ENCODE assay signal across 10 mouse cellular contexts in genomic region chr12:109085674-109086073, GRCm38 (mm10). TPM values are rescaled to one million over a fixed set of nuclear protein-coding genes. Genes with fewer than 3 reads are reported as not detected.
DNase-seq lines count a peak whose midpoint lies in the region; ATAC-seq and TF ChIP-seq lines count a peak whose summit lies in the region.
"Had no signal": no experiment of that assay in that cellular context is flagged by ENCODE, and none has a peak within 500 bp of the region (broad histone marks: within the 10 kb centered on the region; RNA-seq: fewer than 3 reads in every experiment).

No protein-coding gene starts in this region.

- no peak overlapping the region for H3K4me3 ChIP-seq in forebrain, embryonic 15.5 days
- no peak overlapping the region for H3K4me3 ChIP-seq in stomach, postnatal 0 days (ENCODE audit: low read depth, low read length)
- H3K4me3 ChIP-seq: embryonic facial prominence, embryonic 13.5 days; heart, embryonic 15.5 days had no signal

- no peak overlapping the region for H3K9ac ChIP-seq in forebrain, embryonic 15.5 days (replicated peaks)
- no peak overlapping the region for H3K9ac ChIP-seq in stomach, postnatal 0 days (ENCODE audit: low read length)
- H3K9ac ChIP-seq: embryonic facial prominence, embryonic 13.5 days; heart, embryonic 15.5 days had no signal

- TF ChIP-seq CTCF in stomach, postnatal 0 days (IDR thresholded peaks at IDR 0.05; ENCODE audit: low read depth) = no peak

- no peaks in the 10 kb centered on the region for H3K9me3 ChIP-seq in forebrain, embryonic 15.5 days
- no peaks in the 10 kb centered on the region for H3K9me3 ChIP-seq in stomach, postnatal 0 days (ENCODE audit: control insufficient read depth, low read length)
- H3K9me3 ChIP-seq: embryonic facial prominence, embryonic 13.5 days; heart, embryonic 15.5 days had no signal

- H3K36me3 ChIP-seq in forebrain, embryonic 15.5 days = no peaks in the 10 kb centered on the region
- H3K36me3 ChIP-seq in stomach, postnatal 0 days (ENCODE audit: control insufficient read depth, insufficient read depth, low read length) = no peaks in the 10 kb centered on the region
- H3K36me3 ChIP-seq: embryonic facial prominence, embryonic 13.5 days; heart, embryonic 15.5 days had no signal

- peak; percentile 43 for DNase-seq in gastrocnemius, postnatal 14 days
- no peak for DNase-seq in gastrocnemius, adult 18-20 months (ENCODE audit: low spot score)
- peak; percentile 12 for DNase-seq in brain, embryonic 18.5 days (ENCODE audit: low read depth, low spot score)
- DNase-seq in left cerebral cortex, adult 18-20 months (ENCODE audit: low spot score in 2 of 2) = peak; percentile 26 to 40
- no peak for DNase-seq in stomach, postnatal 0 days (ENCODE audit: low spot score)
- no peak for DNase-seq in thymus, postnatal 36 days

- WGBS in forebrain, embryonic 15.5 days = 22% methylated on average over 8 of the region's 8 CpGs
- 78% methylated on average over 8 of the region's 8 CpGs for WGBS in stomach, postnatal 0 days

- H3K27ac ChIP-seq in forebrain, embryonic 15.5 days (replicated peaks) = peak overlapping the region; percentile 66
- no peak overlapping the region for H3K27ac ChIP-seq in stomach, postnatal 0 days (replicated peaks)
- H3K27ac ChIP-seq: embryonic facial prominence, embryonic 13.5 days; heart, embryonic 15.5 days had no signal

- intact Hi-C loops in gastrocnemius, postnatal 14 days (cut with DNase I; ENCODE audit: low total_unique reads) = no loop called here

- H3K27me3 ChIP-seq in forebrain, embryonic 15.5 days = no peaks in the 10 kb centered on the region
- no peaks in the 10 kb centered on the region for H3K27me3 ChIP-seq in stomach, postnatal 0 days (ENCODE audit: control insufficient read depth, insufficient read depth, low read length)
- H3K27me3 ChIP-seq: embryonic facial prominence, embryonic 13.5 days; heart, embryonic 15.5 days had no signal

- no peak for TF ChIP-seq EP300 in stomach, postnatal 0 days (optimal IDR thresholded peaks at IDR 0.05)

- H3K4me2 ChIP-seq in forebrain, embryonic 15.5 days (replicated peaks) = no peak overlapping the region
- no peak overlapping the region for H3K4me2 ChIP-seq in stomach, postnatal 0 days (replicated peaks; ENCODE audit: low read depth)
- H3K4me2 ChIP-seq: embryonic facial prominence, embryonic 13.5 days; heart, embryonic 15.5 days had no signal

- ATAC-seq in forebrain, embryonic 15.5 days (replicated peaks) = peak; percentile 81
- no peak for ATAC-seq in stomach, postnatal 0 days (ENCODE audit: low FRiP score, low TSS enrichment)
- no peak for ATAC-seq in inflammation-experienced regulatory T-cells, adult 6 months

- H3K4me1 ChIP-seq in forebrain, embryonic 15.5 days = peaks cover 18% of the 10 kb centered on the region
- H3K4me1 ChIP-seq in stomach, postnatal 0 days (replicated peaks; ENCODE audit: control insufficient read depth, insufficient read depth) = no peaks in the 10 kb centered on the region
- H3K4me1 ChIP-seq: embryonic facial prominence, embryonic 13.5 days; heart, embryonic 15.5 days had no signal

RNA-seq across cellular contexts. Expression of gene Begain, which starts 17.7 kb away (rescaled TPM):
- total RNA-seq in gastrocnemius, postnatal 14 days (2021) = 1 to 10 TPM; 1.0 to 1.3 TPM
- under 1 TPM in 1 of 2 experiments, not detected in 1; 0.12 TPM for total RNA-seq in gastrocnemius, adult 18-20 months (2021)
- polyA plus RNA-seq in forebrain, embryonic 15.5 days (2015; fragmentation: Nextera tagmentation; extraction: Ambion mirVana) = 19.2 and 20.2 TPM in 2 replicates
- total RNA-seq in left cerebral cortex, adult 18-20 months (2021) = 100 to 1,000 TPM; 137 to 141 TPM
- polyA plus RNA-seq in stomach, postnatal 0 days (2015; fragmentation: Nextera tagmentation; extraction: Ambion mirVana) = 1.6 and 2.3 TPM in 2 replicates
- polyA plus RNA-seq in inflammation-experienced regulatory T-cells, adult 6 months (2017; shearing (Covaris generic)) = under 1 TPM in 1 of 3 experiments, not detected in 2; 0.24 TPM

Comparison
In these comparisons a context has a peak if more than half of its experiments do, and no peak if none do; other contexts are left out.
1. DNase-seq: peak in gastrocnemius, postnatal 14 days (single experiment), brain, embryonic 18.5 days (single experiment) and left cerebral cortex, adult 18-20 months (2 of 2); none in gastrocnemius, adult 18-20 months (single experiment), stomach, postnatal 0 days (single experiment) and thymus, postnatal 36 days (0 of 2).
2. RNA of gene Begain, which starts 17.7 kb away (total RNA-seq): 137 to 141 TPM in left cerebral cortex, adult 18-20 months; 1.0 to 1.3 TPM in gastrocnemius, postnatal 14 days and 0.12 TPM in gastrocnemius, adult 18-20 months; every median in the first group is over 10 times any median in the second.